Mouse (Mus musculus): ENCODE measurements at regions not wholly inside any gene's neighbourhood (a gene's known extent, or its start where the extent isn't known, plus 50 kb on each side); places are given as distances from the start of the nearest gene placed in this dataset.

- H3K27me3 ChIP-seq (ENCODE audit: control insufficient read depth, insufficient read depth, low read length): no peaks in the 10 kb centered on the region
- H3K4me3 ChIP-seq (ENCODE audit: control insufficient read depth, low read depth, low read length): no peak overlapping the region
- no peaks in the 10 kb centered on the region for H3K36me3 ChIP-seq (ENCODE audit: control insufficient read depth, insufficient read depth, low read length)
- H3K27ac ChIP-seq (ENCODE audit: control insufficient read depth, insufficient read depth, low read depth, low read length): no peak overlapping the region
- H3K4me1 ChIP-seq (ENCODE audit: control insufficient read depth, insufficient read depth, low read length): no peaks in the 10 kb centered on the region; the same call in 1 of the 2 replicates
- TF ChIP-seq CTCF (IDR thresholded peaks at IDR 0.05; ENCODE audit: control insufficient read depth, insufficient read depth, insufficient replicate concordance, low read depth, low read length) (no peak), POLR2A (IDR thresholded peaks at IDR 0.05; ENCODE audit: control insufficient read depth, low read depth, low read length) (no peak)
Measured at GRCm38 (mm10) chr19:60148313-60148965, 78.1 kb downstream of the Fam204a start.

DNA sequence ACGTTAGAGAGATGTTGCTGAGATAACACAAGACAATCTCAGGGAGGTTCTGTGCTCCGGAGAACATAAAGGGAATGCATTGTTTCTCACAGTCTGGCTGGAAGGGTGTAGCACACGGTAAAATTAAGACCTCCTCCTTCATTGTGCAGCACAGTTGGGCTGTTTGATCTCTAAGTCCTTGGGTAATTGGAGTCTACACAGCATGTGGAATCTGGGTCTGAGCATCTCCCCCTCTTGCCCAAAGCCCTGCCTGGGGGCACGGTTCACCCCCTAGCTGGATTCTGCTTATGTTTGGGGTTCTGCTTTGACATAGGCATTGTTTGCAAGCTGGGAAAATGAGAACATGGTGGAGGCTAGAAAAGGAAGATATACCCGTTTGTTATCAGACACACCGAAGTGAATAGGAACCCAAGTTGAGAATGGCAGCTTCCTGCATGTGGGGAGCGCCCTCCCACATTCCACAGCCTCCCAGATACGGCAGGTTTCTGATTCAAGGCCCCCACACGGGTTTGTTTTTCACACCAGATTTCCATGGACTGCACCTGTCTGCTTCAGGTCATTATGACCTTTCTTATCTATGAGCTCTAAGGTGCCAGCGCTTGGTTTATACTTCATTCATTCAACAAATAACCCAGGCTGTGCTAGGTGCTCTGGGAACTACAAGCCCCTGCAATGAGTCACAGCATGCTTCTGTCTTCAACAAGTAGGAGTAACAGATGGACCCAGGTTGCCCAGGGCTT lies 79.9 kb downstream of the Fam204a start:
- Histone ChIP-seq H3K4me3 (ENCODE audit: control insufficient read depth, low read depth, low read length) (no peak overlapping the region), H3K36me3 (ENCODE audit: control insufficient read depth, insufficient read depth, low read length) (no peaks in the 10 kb centered on the region), H3K4me1 (ENCODE audit: control insufficient read depth, insufficient read depth, low read length) (no peaks in the 10 kb centered on the region; the same call in 1 of the 2 replicates), H3K27me3 (ENCODE audit: control insufficient read depth, insufficient read depth, low read length) (no peaks in the 10 kb centered on the region), H3K27ac (ENCODE audit: control insufficient read depth, insufficient read depth, low read depth, low read length) (no peak overlapping the region)
- TF ChIP-seq CTCF (IDR thresholded peaks at IDR 0.05; ENCODE audit: control insufficient read depth, insufficient read depth, insufficient replicate concordance, low read depth, low read length) (no peak), POLR2A (IDR thresholded peaks at IDR 0.05; ENCODE audit: control insufficient read depth, low read depth, low read length) (no peak)

DNA sequence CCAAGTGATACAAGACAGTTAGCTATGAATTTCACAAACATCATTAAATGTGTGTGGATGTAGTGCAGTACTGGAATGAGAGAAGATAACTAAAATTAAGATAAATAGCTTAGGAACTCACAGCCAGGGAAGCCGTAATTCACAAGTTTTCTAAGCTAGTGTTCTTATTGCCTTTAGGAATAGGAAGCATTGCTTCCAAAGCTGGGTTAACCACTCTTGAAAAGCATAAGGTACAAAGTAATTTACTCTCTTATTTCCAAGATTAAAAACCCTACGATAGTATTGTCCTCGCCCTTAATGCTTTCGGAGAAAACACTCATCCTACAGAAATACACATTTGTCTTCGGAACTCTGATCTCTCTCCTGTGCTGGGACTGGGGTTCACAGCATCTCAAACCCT lies 81.3 kb downstream of the Fam204a start:
- TF ChIP-seq POLR2A (IDR thresholded peaks at IDR 0.05; ENCODE audit: control insufficient read depth, low read depth, low read length) (no peak), CTCF (IDR thresholded peaks at IDR 0.05; ENCODE audit: control insufficient read depth, insufficient read depth, insufficient replicate concordance, low read depth, low read length) (no peak)
- H3K4me1 ChIP-seq (ENCODE audit: control insufficient read depth, insufficient read depth, low read length): no peaks in the 10 kb centered on the region; the same call in 1 of the 2 replicates
- H3K27ac ChIP-seq (ENCODE audit: control insufficient read depth, insufficient read depth, low read depth, low read length): no peak overlapping the region
- H3K36me3 ChIP-seq (ENCODE audit: control insufficient read depth, insufficient read depth, low read length): no peaks in the 10 kb centered on the region
- H3K27me3 ChIP-seq (ENCODE audit: control insufficient read depth, insufficient read depth, low read length): no peaks in the 10 kb centered on the region
- H3K4me3 ChIP-seq (ENCODE audit: control insufficient read depth, low read depth, low read length): no peak overlapping the region

DNA sequence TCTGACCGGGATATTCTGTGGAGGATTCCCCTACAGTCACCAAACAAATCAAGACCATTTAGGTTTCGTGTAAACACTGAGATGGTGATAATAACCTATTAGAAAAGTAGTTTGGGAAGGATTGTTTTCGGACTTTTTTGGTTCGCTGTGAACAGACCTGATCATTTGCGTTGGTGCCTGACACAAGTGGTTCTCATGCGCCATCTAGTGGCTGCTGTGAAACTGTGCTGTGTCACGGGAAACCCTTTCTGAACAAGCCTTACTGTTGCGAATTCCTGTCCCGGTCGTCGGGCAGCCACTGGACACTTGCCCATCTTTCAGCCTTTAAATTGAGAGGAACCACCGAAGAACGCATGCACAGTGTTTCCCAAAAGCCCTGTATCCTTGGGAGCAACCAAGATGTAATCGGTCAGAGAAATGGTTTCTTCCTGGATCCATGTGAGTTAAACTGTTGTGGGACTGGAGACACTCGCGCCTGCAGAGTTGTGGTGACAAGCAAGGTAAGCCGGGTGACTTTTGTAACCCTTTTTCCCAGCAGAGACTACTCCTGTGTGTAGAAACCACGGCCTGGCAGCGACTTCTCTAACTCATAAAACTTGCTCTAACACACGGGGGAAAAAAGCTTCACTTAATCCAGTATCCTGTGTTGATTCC lies 82.0 kb downstream of the Fam204a start:
- H3K36me3 ChIP-seq (ENCODE audit: control insufficient read depth, insufficient read depth, low read length): no peaks in the 10 kb centered on the region
- TF ChIP-seq POLR2A (IDR thresholded peaks at IDR 0.05; ENCODE audit: control insufficient read depth, low read depth, low read length) (no peak), CTCF (IDR thresholded peaks at IDR 0.05; ENCODE audit: control insufficient read depth, insufficient read depth, insufficient replicate concordance, low read depth, low read length) (peak; percentile 92; the same call in 1 of the 2 replicates)
- H3K27ac ChIP-seq (ENCODE audit: control insufficient read depth, insufficient read depth, low read depth, low read length): no peak overlapping the region
- no peaks in the 10 kb centered on the region; the same call in 1 of the 2 replicates for H3K4me1 ChIP-seq (ENCODE audit: control insufficient read depth, insufficient read depth, low read length)
- H3K27me3 ChIP-seq (ENCODE audit: control insufficient read depth, insufficient read depth, low read length): no peaks in the 10 kb centered on the region
- peak overlapping the region; percentile 60 for H3K4me3 ChIP-seq (ENCODE audit: control insufficient read depth, low read depth, low read length)

- TF ChIP-seq CTCF (IDR thresholded peaks at IDR 0.05; ENCODE audit: control insufficient read depth, insufficient read depth, insufficient replicate concordance, low read depth, low read length): no peak
- no peak for TF ChIP-seq POLR2A (IDR thresholded peaks at IDR 0.05; ENCODE audit: control insufficient read depth, low read depth, low read length)
- no peak overlapping the region for H3K27ac ChIP-seq (ENCODE audit: control insufficient read depth, insufficient read depth, low read depth, low read length)
- no peaks in the 10 kb centered on the region for H3K36me3 ChIP-seq (ENCODE audit: control insufficient read depth, insufficient read depth, low read length)
- H3K4me1 ChIP-seq (ENCODE audit: control insufficient read depth, insufficient read depth, low read length): no peaks in the 10 kb centered on the region
- H3K4me3 ChIP-seq (ENCODE audit: control insufficient read depth, low read depth, low read length): no peak overlapping the region
- H3K27me3 ChIP-seq (ENCODE audit: control insufficient read depth, insufficient read depth, low read length): no peaks in the 10 kb centered on the region
Measured at GRCm38 (mm10) chr19:60138881-60139280, 87.6 kb downstream of the Fam204a start.

DNA sequence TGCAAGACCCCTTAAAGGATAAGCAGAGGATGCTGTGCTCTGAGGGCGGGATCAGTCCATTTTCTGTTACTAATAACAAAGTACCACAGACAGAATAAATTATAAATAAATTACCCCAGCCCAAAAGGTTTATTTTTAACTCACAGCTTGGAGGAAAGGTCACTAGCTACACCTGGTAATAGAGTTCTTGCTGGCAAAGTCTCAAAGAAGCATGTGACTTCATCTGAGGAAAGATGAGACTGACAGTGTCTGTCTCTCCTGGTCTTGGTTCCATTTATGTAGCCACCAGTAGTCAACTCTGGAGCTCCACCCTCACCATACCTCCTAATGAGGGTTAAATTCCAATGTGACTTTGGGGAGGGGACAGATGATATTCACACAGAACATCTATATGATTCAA lies 90.0 kb downstream of the Fam204a start:
- TF ChIP-seq POLR2A (IDR thresholded peaks at IDR 0.05; ENCODE audit: control insufficient read depth, low read depth, low read length) (no peak), CTCF (IDR thresholded peaks at IDR 0.05; ENCODE audit: control insufficient read depth, insufficient read depth, insufficient replicate concordance, low read depth, low read length) (no peak)
- no peaks in the 10 kb centered on the region for H3K27me3 ChIP-seq (ENCODE audit: control insufficient read depth, insufficient read depth, low read length)

More for the DNA sequence above, 90.0 kb downstream of the Fam204a start:
- Histone ChIP-seq H3K4me1 (ENCODE audit: control insufficient read depth, insufficient read depth, low read length) (no peaks in the 10 kb centered on the region), H3K4me3 (ENCODE audit: control insufficient read depth, low read depth, low read length) (no peak overlapping the region), H3K36me3 (ENCODE audit: control insufficient read depth, insufficient read depth, low read length) (no peaks in the 10 kb centered on the region), H3K27ac (ENCODE audit: control insufficient read depth, insufficient read depth, low read depth, low read length) (no peak overlapping the region)

Measured in testis, adult 2 months (tissue).